Mouse (Mus musculus) heart, adult 2 months (tissue): ENCODE measurements around the gene Cyp4f18.

Experiments
- CTCF ChIP-seq: fragments of 200-600 bp; IDR thresholded peaks from 2 replicates; pipeline ENCODE4 v1.8.1; 2022; ENCODE audit warnings: antibody characterized with exemption, mild to moderate bottlenecking, moderate library complexity
- EP300 ChIP-seq: fragments of 200-500 bp; IDR thresholded peaks from 2 replicates; pipeline ENCODE4 v1.6.1; 2011; ENCODE audit warnings: low read depth, low read length, control low read depth; ENCODE audit not compliant: insufficient read depth
- POLR2A ChIP-seq: fragments of 200-500 bp; IDR thresholded peaks from 2 replicates; pipeline ENCODE4 v1.6.1; 2011; ENCODE audit warnings: mild to moderate bottlenecking, low read depth, low read length, control low read depth; ENCODE audit not compliant: insufficient read depth

DNA sequence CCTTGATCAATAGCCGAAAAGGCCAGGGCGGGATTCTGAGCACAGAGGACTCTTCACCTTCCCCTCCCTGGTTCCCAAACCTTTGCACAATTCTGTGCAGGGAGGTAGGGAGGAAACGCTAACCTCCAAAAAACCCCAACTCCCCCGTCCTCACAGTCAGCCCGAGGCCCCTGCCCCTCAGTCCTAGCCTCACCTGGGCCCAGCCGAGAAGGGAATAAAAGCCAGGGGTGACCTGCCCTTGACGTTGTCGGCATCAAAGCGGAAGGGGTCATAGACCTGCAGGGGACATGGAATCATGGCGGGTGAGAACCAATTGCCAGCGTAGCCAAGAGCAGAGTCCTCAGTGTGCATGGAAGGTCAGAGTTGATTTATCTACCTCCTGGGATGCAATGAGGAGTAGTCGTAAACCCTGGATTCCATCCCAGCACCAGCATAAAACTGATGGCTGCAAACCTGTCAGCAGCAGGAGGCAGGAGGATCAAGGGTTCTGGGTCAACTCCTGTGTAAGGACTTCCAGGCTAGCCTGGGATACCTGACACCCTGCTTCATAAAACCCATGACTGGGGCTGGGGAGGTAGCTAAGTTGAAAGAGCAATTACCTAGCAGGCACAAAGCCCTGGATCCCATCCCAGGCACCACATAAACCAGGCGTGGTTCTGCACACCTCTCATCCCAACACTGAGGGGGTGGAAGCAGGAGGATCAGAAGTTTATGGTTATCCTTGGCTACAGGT is 20.4 kb downstream of the Cyp4f18 start:
- no peak for TF ChIP-seq CTCF
- TF ChIP-seq POLR2A = no peak
- no peak for TF ChIP-seq EP300
